Mouse (Mus musculus) brain, embryonic 14.5 days (tissue): ENCODE data around the gene Pramel7.

Source experiments
- CTCF ChIP-seq: fragments of 200-500 bp; IDR thresholded peaks from 2 replicates; pipeline ENCODE4 v1.5.1; 2012; ENCODE audit warnings: inconsistent platforms, mild to moderate bottlenecking, moderate library complexity, borderline replicate concordance; ENCODE audit not compliant: insufficient read depth, insufficient read length; ENCODE audit errors: extremely low read depth
- POLR2A ChIP-seq: fragments of 200-500 bp; IDR thresholded peaks from 2 replicates; pipeline ENCODE4 v1.6.1; 2012; ENCODE audit warnings: mild to moderate bottlenecking, inconsistent platforms, borderline replicate concordance; ENCODE audit not compliant: poor library complexity, insufficient read depth, insufficient read length, severe bottlenecking; ENCODE audit errors: extremely low read depth

- TF ChIP-seq CTCF (no peak), POLR2A (no peak)
Observed at GRCm38 (mm10) chr2:87531496-87531895, 34.6 kb upstream of the Pramel7 start, which contains the start of gene Olfr153.
